Mouse (Mus musculus) neural tube, embryonic 14.5 days (tissue): Measurements from ENCODE around the gene Mchr1. TPM values are rescaled to one million over a fixed set of nuclear protein-coding genes. Genes with fewer than 3 reads are reported as not detected.

Experiments used
- ATAC-seq: fragments of 200-750 bp; cut with Nextera tagmentation; 2 replicates; pipeline ENCODE4 v1.8.0; 2017; ENCODE audit warnings: low read depth, mild to moderate bottlenecking, moderate TSS enrichment, moderate library complexity
- H3K27ac ChIP-seq: fragments of 300-500 bp; sonication (generic); 2 replicates; pipeline ENCODE4 v1.5.1; 2014; ENCODE audit warnings: low read depth, mild to moderate bottlenecking, control low read depth, low read length, moderate library complexity, mixed read lengths
- H3K27me3 ChIP-seq: fragments of 300-500 bp; sonication (generic); 2 replicates; pipeline ENCODE4 v1.6.1; 2014; ENCODE audit warnings: low read length; ENCODE audit not compliant: control insufficient read depth, insufficient read depth
- H3K36me3 ChIP-seq: fragments of 300-500 bp; sonication (generic); 2 replicates; pipeline ENCODE4 v1.6.1; 2014; ENCODE audit warnings: low read length, mixed read lengths; ENCODE audit not compliant: control insufficient read depth, insufficient read depth
- H3K4me1 ChIP-seq: fragments of 300-500 bp; sonication (generic); 2 replicates; pipeline ENCODE4 v1.6.1; 2014; ENCODE audit warnings: low read length; ENCODE audit not compliant: control insufficient read depth, insufficient read depth
- H3K4me2 ChIP-seq: fragments of 300-500 bp; sonication (generic); 2 replicates; pipeline ENCODE4 v1.6.1; 2014; ENCODE audit warnings: mild to moderate bottlenecking, low read depth, low read length, control low read depth
- H3K4me3 ChIP-seq: fragments of 300-500 bp; sonication (generic); 2 replicates; pipeline ENCODE4 v1.5.1; 2014; ENCODE audit warnings: low read depth, low read length, control low read depth, mixed read lengths
- H3K9ac ChIP-seq: fragments of 300-500 bp; sonication (generic); replicated peaks from 2 replicates; pipeline ENCODE4 v1.6.1; 2014; ENCODE audit warnings: low read depth, mild to moderate bottlenecking, control low read depth, low read length, mixed read lengths
- H3K9me3 ChIP-seq: fragments of 300-500 bp; sonication (generic); 2 replicates; pipeline ENCODE4 v1.6.1; 2016; ENCODE audit warnings: low read length; ENCODE audit not compliant: control insufficient read depth
- WGBS: fragments of 180-500 bp; shearing (Covaris S2); extraction: QIAGEN DNeasy Blood & Tissue Kit; methylation state at CpG from one replicate; pipeline ENCODE4 v1.1.7; 2014; 5-methylcytosine and 5-hydroxymethylcytosine counted together
- polyA plus RNA-seq: library from polyadenylated mRNA; unstranded; fragments of >200 nt; fragmentation: Nextera tagmentation; extraction: Ambion mirVana; gene quantifications from 2 replicates; pipeline ENCODE4 v1.2.1, GENCODE M21; 2014

The Mchr1 gene
- polyA plus RNA-seq, 1 experiment from 2014 or later, result 3.5 TPM

DNA sequence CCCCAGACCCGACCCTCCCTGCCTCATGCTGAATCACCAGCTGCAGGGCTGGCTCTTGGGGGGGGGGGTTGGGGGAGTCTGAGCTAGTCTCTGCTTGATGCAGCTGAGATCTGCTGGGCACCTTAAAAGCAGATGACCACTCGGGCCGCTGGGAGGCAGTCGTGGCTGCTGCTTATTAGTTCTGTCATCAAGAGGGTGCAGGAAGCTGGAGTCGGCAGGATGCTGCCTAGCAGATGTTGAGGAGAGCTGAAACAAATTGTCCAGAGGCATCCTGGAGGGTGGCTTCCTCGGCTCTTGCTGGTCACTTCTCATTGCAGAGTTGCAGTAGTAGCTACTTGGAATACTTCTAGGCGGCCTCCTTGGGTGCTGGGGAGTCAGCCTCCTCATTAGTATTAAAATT lies 4.0 kb downstream of the Mchr1 start:
- H3K27ac ChIP-seq, result no peak overlapping the region
- 31% methylated on average over 7 of the region's 7 CpGs for WGBS

DNA sequence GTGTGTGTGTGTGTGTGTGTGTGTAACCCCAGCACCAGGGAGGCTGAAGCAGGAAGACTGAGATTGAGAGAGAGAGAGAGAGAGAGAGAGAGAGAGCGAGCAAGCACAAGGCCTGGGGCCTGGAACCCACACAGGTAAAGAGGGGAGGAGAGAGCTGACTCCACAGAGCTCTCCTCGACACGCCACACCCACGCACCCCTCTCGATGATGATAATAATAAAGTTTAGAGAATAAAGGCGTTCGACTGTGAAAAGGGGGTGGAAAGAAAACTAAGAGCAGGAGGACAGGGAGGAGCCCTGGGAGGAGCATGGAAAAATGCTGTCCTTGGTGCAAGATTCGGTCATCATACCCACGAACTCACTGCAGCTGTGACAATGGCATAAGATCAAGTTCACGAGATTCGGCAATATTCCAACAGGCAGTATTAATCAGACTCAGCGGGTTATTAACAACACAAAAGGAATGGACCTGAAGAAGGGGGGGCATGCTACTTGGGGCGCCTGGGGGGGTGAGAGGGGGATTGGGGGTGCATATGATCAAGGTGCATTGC lies 4.6 kb downstream of the Mchr1 start:
- H3K4me2 ChIP-seq, result no peak overlapping the region
- H3K36me3 ChIP-seq, result no peaks in the 10 kb centered on the region
- no peak for ATAC-seq
- H3K27ac ChIP-seq, result no peak overlapping the region
- H3K4me3 ChIP-seq, result no peak overlapping the region
- WGBS, result 77% methylated on average over 13 of the region's 13 CpGs
- H3K9ac ChIP-seq, result no peak overlapping the region
- H3K9me3 ChIP-seq, result no peaks in the 10 kb centered on the region
- H3K27me3 ChIP-seq, result no peaks in the 10 kb centered on the region
- H3K4me1 ChIP-seq, result peaks cover 2% of the 10 kb centered on the region; the same call in 1 of the 2 replicates

More for the DNA sequence above, 4.0 kb downstream of the Mchr1 start:
- no peak for ATAC-seq
- Histone ChIP-seq H3K9ac (no peak overlapping the region), H3K4me2 (no peak overlapping the region), H3K27me3 (no peaks in the 10 kb centered on the region), H3K4me3 (no peak overlapping the region), H3K4me1 (peaks cover 2% of the 10 kb centered on the region; the same call in 1 of the 2 replicates), H3K9me3 (no peaks in the 10 kb centered on the region), H3K36me3 (no peaks in the 10 kb centered on the region)

DNA sequence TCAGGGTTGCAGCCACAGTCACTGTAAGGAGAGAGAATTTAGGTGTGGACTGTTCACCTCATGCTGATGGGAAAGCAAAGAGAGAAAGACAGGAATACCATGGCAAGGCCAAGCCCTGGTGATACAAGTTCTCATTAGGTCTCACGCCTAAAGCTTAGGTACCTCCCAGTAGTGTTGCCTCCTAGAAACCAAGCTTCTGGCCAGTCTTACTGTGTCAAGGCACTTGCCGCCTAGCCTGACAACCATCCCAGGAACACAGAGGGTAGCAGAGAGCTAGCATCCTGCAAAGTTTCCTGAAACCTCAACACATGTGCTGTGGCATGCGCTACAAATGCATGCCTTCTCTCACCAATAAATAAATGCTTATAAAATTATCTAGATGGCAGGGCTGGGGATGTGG lies 11.6 kb downstream of the Mchr1 start:
- WGBS, result 90% methylated on average over 3 of the region's 3 CpGs
- Histone ChIP-seq H3K9ac (no peak overlapping the region), H3K4me2 (no peak overlapping the region), H3K4me3 (no peak overlapping the region), H3K27me3 (no peaks in the 10 kb centered on the region), H3K4me1 (no peaks in the 10 kb centered on the region), H3K9me3 (no peaks in the 10 kb centered on the region), H3K36me3 (no peaks in the 10 kb centered on the region), H3K27ac (no peak overlapping the region)
- no peak for ATAC-seq

DNA sequence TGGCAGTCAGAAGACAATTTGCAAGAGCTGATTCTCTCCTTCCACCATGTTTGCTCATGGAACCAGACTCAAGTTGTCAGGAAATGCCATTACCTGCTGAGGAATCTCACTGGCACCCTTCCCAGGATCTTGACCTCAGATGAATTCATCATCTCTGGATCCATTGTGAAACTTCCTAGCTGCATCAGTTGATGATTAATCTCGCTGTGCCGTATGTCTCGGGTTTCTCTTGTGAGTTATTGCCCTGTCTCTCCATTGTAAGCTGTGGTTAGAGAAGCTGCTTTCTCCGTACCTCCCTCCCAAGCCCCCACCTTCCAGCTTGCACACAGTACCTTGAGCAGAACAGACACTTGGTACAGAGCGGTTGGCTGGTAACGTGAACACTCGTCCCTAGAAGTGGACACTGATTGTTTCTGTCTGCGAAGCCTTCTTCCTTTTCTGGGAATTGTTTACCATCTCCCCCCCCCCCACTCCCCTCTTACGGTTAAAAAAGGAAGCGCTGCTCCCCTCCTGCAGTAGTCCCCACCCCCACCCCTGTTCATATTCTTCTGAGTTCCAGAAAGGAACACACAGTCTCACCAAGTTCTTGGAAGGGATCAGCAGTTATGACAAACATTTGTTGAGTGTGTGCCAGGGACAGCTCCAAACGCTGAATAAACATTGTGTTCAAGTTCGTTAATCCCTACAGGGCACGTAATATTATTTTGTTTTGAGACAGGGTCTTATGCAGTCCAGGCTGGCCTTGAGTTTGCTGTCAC lies 12.5 kb downstream of the Mchr1 start:
- no peak overlapping the region for H3K9ac ChIP-seq
- no peaks in the 10 kb centered on the region for H3K27me3 ChIP-seq
- H3K4me2 ChIP-seq, result no peak overlapping the region
- no peak for ATAC-seq
- H3K4me1 ChIP-seq, result no peaks in the 10 kb centered on the region
- WGBS, result 48% methylated on average over 13 of the region's 13 CpGs
- H3K27ac ChIP-seq, result no peak overlapping the region
- no peaks in the 10 kb centered on the region for H3K36me3 ChIP-seq
- no peak overlapping the region for H3K4me3 ChIP-seq
- H3K9me3 ChIP-seq, result no peaks in the 10 kb centered on the region

DNA sequence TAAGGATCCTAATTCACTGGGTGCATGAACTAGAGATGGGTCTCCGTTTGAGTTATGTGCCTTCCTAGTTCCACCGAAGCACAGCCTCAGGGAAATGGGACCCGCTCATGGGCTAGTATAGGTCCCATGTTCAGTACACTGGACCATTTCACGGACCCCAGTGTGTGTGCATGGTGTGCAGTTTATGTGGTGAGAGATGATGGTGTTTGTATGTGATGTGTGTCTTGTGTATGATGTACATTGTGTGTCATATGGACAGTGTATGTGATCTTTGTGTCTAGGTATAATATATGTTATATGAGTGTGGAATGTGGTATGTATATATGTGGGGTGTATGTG lies 13.0 kb downstream of the Mchr1 start:
- no peak for ATAC-seq
- Histone ChIP-seq H3K9me3 (no peaks in the 10 kb centered on the region), H3K27ac (no peak overlapping the region), H3K4me3 (no peak overlapping the region), H3K36me3 (no peaks in the 10 kb centered on the region), H3K27me3 (no peaks in the 10 kb centered on the region), H3K4me1 (no peaks in the 10 kb centered on the region), H3K9ac (no peak overlapping the region), H3K4me2 (no peak overlapping the region)
- 76% methylated on average over 4 of the region's 4 CpGs for WGBS

DNA sequence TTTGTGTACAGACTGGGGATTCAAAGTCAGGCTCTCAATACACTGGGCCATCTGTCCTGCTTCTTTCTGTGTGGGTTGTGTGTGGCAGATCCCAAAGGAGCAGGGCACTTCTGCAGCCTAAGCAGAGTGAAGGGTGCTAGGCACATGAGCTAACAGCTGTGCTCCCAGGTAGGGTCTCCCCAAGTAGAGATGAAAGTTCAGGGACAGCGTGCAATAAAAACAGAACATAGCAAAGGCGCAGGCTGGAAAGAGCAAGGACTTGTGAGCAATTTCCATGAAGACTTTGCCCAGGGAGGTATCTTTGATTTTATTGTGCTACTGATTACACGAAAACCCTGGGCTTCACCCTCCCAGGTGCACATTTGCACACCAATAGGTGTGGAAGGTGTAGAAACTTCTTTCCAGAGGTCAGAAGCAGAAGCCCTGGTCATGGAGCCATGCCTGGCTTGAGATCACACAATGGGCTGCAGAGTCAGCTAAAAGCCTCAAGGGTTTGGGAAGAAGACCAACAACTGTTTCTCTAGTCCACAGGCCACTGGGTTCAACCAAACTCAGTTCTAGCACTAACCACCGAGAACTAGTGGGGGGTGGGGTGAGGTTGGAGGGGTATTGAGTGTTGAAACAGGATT lies 13.8 kb downstream of the Mchr1 start:
- no peak overlapping the region for H3K27ac ChIP-seq
- H3K36me3 ChIP-seq, result no peaks in the 10 kb centered on the region
- H3K4me3 ChIP-seq, result no peak overlapping the region
- WGBS, result 85% methylated on average over 4 of the region's 4 CpGs
- no peak for ATAC-seq
- no peaks in the 10 kb centered on the region for H3K4me1 ChIP-seq
- H3K27me3 ChIP-seq, result no peaks in the 10 kb centered on the region
- H3K9me3 ChIP-seq, result no peaks in the 10 kb centered on the region
- H3K9ac ChIP-seq, result no peak overlapping the region
- no peak overlapping the region for H3K4me2 ChIP-seq

DNA sequence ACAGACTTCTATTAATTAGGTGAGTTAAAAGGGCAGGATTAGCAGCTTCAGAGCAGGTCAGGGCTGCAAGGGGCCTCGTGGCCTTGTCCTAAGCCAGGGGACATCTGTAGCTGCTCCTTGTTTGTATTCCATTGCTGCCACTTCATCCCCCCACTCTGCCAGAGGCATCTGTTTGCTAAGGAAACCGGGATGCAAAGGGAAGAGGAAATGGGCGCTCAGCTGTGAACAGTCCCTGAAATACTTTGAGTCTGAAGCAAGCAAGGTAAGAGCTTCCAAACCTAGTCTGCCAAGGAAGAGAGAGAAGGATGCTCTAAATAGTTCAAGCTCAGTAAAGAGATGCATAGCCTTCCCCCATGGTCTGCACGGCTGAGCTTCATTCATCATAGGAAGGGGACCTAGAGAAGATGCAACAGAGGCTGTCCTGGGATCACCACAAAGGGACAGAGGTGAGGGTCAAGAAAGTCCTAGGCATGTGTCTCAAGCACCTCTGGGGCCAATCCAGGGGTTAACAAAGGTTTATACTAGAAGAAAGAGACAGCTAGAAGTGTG lies 17.4 kb downstream of the Mchr1 start:
- H3K9me3 ChIP-seq, result no peaks in the 10 kb centered on the region
- H3K4me3 ChIP-seq, result no peak overlapping the region
- ATAC-seq, result no peak
- H3K9ac ChIP-seq, result no peak overlapping the region
- 72% methylated on average over 4 of the region's 4 CpGs for WGBS
- H3K27me3 ChIP-seq, result no peaks in the 10 kb centered on the region
- H3K36me3 ChIP-seq, result no peaks in the 10 kb centered on the region
- no peak overlapping the region for H3K27ac ChIP-seq
- no peak overlapping the region for H3K4me2 ChIP-seq
- H3K4me1 ChIP-seq, result no peaks in the 10 kb centered on the region

DNA sequence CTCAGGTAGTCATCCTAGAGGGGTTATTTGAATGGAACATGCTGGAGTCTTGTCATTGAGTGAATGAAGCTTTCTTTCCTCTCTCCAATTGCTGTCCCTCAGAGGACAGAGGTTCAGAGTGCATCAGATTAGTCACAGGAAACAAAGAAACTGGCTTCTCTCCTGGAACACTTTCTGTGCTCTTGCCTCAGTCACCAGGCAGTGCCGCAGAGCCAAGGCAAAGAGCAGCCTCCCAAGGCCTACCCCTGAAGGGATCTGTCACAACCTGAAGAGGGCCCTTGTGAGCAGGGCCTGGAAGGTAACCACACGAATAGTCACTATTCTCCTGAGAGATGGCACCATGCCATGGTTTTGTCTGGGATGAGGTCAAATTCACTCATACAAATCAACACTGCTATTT lies 18.3 kb downstream of the Mchr1 start:
- ATAC-seq, result no peak
- Histone ChIP-seq H3K9ac (no peak overlapping the region), H3K9me3 (no peaks in the 10 kb centered on the region), H3K36me3 (no peaks in the 10 kb centered on the region), H3K27me3 (no peaks in the 10 kb centered on the region), H3K4me1 (no peaks in the 10 kb centered on the region), H3K4me2 (no peak overlapping the region), H3K4me3 (no peak overlapping the region), H3K27ac (no peak overlapping the region)
- WGBS, result 74% methylated on average over 2 of the region's 2 CpGs

DNA sequence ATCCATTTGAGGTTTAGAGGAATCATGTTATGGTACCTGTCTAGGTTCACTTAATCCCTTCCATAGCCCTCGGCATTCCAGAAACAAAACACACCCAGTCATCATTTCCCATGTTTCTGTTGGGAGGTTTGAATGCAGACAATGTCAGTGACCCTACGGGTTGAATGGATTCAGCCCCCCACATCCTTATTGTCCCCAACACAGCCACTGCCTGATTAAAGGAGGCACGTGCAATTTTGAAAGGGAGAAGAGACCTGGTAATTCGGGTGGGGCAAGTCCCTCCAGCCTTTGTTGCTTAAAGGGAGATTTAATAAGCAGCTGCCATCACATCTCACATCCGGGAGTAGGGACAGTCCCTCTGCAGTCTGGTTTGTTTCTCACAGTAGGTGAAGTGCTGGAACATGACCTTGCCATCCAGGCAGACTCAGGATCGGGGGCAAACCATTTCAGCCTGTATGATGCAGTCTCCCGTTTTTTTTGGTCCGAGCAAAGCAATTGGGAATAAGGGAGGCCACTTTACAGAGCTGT lies 18.9 kb downstream of the Mchr1 start:
- no peaks in the 10 kb centered on the region for H3K9me3 ChIP-seq
- no peaks in the 10 kb centered on the region for H3K27me3 ChIP-seq
- H3K9ac ChIP-seq, result no peak overlapping the region
- H3K27ac ChIP-seq, result no peak overlapping the region
- H3K4me3 ChIP-seq, result no peak overlapping the region
- no peak overlapping the region for H3K4me2 ChIP-seq
- no peak for ATAC-seq
- H3K4me1 ChIP-seq, result no peaks in the 10 kb centered on the region
- H3K36me3 ChIP-seq, result no peaks in the 10 kb centered on the region
- WGBS, result 63% methylated on average over 8 of the region's 8 CpGs
